Mouse (Mus musculus): ENCODE measurements around the gene Fgd5. TPM values are rescaled to one million over a fixed set of nuclear protein-coding genes. Genes with fewer than 3 reads are reported as not detected.

Gene Fgd5
- polyA plus RNA-seq, 1 experiment from 2014 or later: 14.0 TPM

DNA sequence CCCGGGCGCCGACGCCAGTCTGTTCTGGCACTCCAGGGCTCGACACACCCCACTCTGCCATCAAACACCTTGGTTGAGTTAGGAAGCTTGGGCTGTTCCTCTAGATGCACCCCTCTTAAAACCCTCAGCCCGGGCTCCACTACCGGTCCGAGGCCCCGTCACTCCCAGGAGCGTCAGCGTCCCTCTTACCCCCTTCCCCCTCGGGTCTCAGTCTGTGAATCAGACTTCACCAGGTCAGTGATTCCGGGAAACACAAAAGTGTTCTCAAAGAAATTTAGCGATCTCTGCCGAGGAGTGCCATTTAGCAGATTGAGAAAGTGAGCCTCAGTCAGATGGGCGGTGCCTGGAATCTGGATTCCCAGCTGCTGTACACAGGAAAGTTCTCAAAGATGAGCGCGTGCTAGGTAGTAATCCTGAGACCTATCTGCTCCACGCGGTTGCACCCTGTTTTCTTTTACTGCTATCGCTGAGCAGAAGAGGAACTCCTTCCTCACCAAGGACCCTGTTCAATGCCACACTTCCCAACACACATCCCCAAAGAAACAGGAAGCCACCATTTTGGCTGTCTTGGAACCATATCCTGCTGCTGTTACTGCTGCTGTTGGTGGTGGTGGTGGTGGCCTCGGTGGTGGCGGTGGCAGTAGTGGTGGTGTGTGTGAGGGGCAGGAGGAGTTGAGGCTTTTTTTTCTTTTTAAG lies 771 bp downstream of the Fgd5 start:
- Histone ChIP-seq H3K27me3 (replicated peaks) (peaks cover 31% of the 10 kb centered on the region), H3K27ac (no peak overlapping the region), H3K9me3 (no peaks in the 10 kb centered on the region), H3K4me3 (peak overlapping the region; percentile 58), H3K4me2 (replicated peaks) (peak overlapping the region; percentile 93), H3K9ac (peak overlapping the region; percentile 70; the same call in 1 of the 2 replicates), H3K4me1 (no peaks in the 10 kb centered on the region; the same call in 1 of the 2 replicates), H3K36me3 (no peaks in the 10 kb centered on the region)
- no peak for ATAC-seq (ENCODE audit: low FRiP score, low read depth)
- 8% methylated on average over 23 of the region's 23 CpGs for WGBS

DNA sequence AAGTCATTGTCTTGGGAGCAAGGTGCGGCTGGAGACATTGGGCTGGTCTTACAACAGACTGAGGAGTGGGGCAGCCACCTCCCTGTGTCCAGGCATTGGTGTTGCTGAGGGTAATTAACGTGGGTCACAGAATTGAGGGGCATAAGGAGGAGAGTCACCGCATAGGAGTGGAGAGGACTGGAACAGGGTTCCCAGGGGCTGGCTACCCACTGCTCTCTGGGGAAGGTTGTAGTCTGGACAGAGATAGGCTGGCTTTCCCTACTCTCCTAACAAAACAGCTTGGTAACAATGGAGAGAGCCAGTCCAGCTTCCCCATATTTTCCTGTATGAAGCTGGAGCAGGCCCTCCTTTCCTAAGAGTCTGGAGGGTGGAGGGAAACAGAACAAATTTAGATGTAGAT lies 1.3 kb downstream of the Fgd5 start:
- ATAC-seq (ENCODE audit: low FRiP score, low read depth): no peak
- Histone ChIP-seq H3K9me3 (no peaks in the 10 kb centered on the region), H3K4me2 (replicated peaks) (peak overlapping the region; percentile 93; the same call in 1 of the 2 replicates), H3K9ac (0 out of 2 replicates have a peak overlapping the region, but pooled peaks have one; percentile 3), H3K27ac (no peak overlapping the region), H3K4me1 (no peaks in the 10 kb centered on the region; the same call in 1 of the 2 replicates), H3K27me3 (replicated peaks) (peaks cover 31% of the 10 kb centered on the region), H3K36me3 (no peaks in the 10 kb centered on the region), H3K4me3 (peak overlapping the region; percentile 58; the same call in 1 of the 2 replicates)
- 36% methylated on average over 3 of the region's 3 CpGs for WGBS

DNA sequence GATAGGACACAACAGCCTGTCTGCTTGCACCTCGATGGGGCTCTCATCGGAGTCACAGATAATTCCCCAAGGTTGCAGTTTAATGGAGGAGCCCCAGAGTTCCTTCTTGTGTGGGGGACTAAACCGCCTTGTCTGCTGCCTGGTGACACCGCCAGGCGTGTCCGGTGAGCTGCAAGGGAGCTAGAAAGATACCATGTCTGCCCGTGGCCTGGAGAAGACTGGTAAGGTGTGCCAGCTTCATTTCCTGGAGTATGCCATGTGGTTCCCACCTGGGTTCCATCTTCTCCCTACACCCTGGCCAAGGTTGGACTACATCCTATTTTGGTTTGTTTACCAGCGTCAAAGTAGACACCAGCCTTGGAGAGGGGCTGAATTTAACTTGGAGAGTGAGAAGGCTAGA lies 11.4 kb downstream of the Fgd5 start:
- Histone ChIP-seq H3K36me3 (no peaks in the 10 kb centered on the region), H3K9me3 (no peaks in the 10 kb centered on the region), H3K4me2 (replicated peaks) (no peak overlapping the region), H3K4me3 (no peak overlapping the region), H3K27ac (no peak overlapping the region), H3K27me3 (replicated peaks) (no peaks in the 10 kb centered on the region), H3K9ac (no peak overlapping the region), H3K4me1 (no peaks in the 10 kb centered on the region)
- 92% methylated on average over 8 of the region's 8 CpGs for WGBS
- no peak for ATAC-seq (ENCODE audit: low FRiP score, low read depth)

DNA sequence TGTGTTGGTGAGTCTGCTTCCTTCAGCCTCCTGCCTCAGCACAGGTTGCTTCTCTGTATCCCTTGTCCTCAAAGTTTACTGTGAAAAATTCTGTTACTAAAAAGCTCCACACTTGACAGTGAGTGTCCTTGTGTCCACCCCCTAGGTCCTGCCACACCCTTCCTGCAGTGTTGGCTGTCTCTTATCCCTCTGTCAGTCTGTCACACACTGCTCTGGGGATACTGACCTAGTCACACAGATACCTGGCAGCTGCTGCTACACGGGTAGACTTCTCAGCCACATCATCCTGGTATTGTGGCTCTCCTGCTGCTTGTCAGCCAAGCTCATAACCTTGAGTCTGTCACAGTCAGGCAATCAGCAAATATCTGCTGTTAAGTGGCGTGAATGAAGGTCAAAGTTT lies 14.1 kb downstream of the Fgd5 start:
- Histone ChIP-seq H3K36me3 (no peaks in the 10 kb centered on the region), H3K4me2 (replicated peaks) (no peak overlapping the region), H3K27ac (no peak overlapping the region), H3K4me1 (peaks cover 5% of the 10 kb centered on the region; the same call in 1 of the 2 replicates), H3K9ac (no peak overlapping the region), H3K4me3 (no peak overlapping the region), H3K27me3 (replicated peaks) (no peaks in the 10 kb centered on the region), H3K9me3 (no peaks in the 10 kb centered on the region)
- no peak for ATAC-seq (ENCODE audit: low FRiP score, low read depth)
- WGBS: 86% methylated on average over 2 of the region's 2 CpGs

DNA sequence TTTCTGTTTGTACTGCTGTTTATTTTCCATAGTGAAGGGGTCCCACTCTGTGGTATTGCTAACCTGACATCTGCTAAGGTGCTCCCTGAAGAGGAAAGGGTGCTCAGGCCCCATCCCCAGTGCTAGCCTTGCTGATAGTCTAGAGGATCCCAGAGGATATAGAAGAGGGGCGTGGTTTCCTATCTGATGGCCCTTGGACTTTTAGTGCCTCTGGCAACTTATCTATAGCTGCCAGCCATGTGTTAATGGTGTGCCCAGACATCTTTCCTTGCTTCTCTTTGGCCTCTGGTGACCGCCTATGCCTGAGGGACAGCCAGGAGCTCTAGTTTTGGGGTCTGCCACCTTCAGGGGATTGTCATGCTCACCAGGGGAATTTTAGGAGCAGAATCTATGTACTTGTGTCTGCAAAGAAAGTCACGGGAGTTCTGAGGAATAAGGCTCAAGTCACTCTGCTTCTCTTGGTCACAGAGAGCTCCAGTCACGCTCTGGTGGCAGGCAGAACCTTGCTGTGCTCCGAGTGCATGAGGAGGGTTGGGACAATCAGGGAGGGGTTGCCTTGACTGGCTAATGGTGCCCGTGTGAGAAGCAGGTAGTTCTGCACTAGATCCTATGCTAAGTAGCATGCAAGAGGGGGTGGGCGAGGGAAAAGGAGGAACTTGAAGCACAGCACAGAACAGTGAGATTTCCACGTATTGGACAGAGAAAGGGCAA lies 15.3 kb downstream of the Fgd5 start:
- no peak for ATAC-seq (ENCODE audit: low FRiP score, low read depth)
- Histone ChIP-seq H3K27ac (no peak overlapping the region), H3K9ac (no peak overlapping the region), H3K4me3 (no peak overlapping the region), H3K4me1 (peaks cover 5% of the 10 kb centered on the region; the same call in 1 of the 2 replicates), H3K9me3 (no peaks in the 10 kb centered on the region), H3K36me3 (no peaks in the 10 kb centered on the region), H3K4me2 (replicated peaks) (no peak overlapping the region), H3K27me3 (replicated peaks) (no peaks in the 10 kb centered on the region)
- 73% methylated on average over 8 of the region's 8 CpGs for WGBS

DNA sequence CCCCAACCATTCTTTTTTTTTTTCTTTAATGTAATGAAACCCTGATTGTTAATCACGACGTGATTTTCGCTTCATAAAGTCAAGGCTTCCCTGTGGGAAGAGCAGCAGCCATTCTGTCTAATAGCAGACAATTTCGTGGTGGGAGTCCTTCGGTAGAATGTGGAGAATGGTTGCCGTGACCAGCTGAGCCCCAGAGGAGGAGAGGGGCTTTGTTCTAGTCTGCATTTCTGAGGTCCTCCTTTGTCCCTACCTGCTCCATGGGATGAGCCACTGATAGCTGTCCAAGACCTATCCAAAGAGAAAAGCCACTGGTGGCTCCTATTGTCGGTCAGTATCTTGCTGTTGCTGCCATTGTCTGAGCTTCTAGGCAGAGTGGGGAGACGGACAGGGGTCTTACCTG lies 17.4 kb downstream of the Fgd5 start:
- 30% methylated on average over 8 of the region's 8 CpGs for WGBS
- H3K27me3 ChIP-seq (replicated peaks): no peaks in the 10 kb centered on the region
- H3K4me3 ChIP-seq: no peak overlapping the region
- H3K36me3 ChIP-seq: no peaks in the 10 kb centered on the region
- H3K27ac ChIP-seq: peak overlapping the region; percentile 46; the same call in 1 of the 2 replicates
- H3K4me1 ChIP-seq: peaks cover 5% of the 10 kb centered on the region; the same call in 1 of the 2 replicates
- no peaks in the 10 kb centered on the region for H3K9me3 ChIP-seq
- peak overlapping the region; percentile 22 for H3K4me2 ChIP-seq (replicated peaks)
- peak overlapping the region; percentile 8; the same call in 1 of the 2 replicates for H3K9ac ChIP-seq
- ATAC-seq (ENCODE audit: low FRiP score, low read depth): no peak

DNA sequence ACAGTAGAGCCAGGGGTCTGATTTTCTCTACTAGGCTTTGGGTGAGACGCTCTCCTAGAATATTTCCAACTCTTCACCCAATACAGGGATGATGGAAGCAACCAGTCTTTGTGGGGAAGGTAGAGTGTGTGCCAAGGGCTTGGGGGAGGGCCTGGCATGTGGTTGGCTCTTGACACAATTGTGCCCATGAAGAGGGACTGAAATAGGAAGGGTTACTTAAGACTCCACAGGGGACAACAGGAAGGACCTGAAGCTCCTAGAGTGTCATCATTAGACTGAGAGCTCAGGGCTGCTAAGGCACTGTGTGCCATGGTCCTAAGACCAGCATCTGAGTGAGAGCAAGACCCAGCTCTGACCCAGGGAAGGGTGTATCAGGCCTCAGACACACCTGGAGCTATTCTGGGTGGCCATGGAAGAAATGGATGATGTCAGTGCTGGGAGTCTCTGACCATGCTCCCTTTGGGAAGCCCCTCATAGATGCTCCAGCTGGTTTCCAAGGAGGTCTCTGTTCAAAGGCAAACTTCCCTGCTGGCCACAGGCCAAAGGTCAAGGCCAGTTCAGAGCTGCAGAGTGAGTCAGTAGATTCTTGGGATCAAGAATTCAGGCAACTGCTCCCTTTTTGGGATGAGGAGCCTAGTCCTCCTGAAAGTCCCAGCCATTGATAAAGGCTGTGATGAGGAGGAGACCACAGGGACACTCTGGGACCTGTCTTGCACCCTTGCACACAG lies 24.0 kb downstream of the Fgd5 start:
- H3K27ac ChIP-seq: no peak overlapping the region
- no peaks in the 10 kb centered on the region for H3K27me3 ChIP-seq (replicated peaks)
- 100% methylated on average over 1 of the region's 1 CpGs for WGBS
- H3K4me3 ChIP-seq: no peak overlapping the region
- H3K4me2 ChIP-seq (replicated peaks): no peak overlapping the region
- ATAC-seq (ENCODE audit: low FRiP score, low read depth): no peak
- no peaks in the 10 kb centered on the region for H3K36me3 ChIP-seq
- H3K9me3 ChIP-seq: no peaks in the 10 kb centered on the region
- peaks cover 34% of the 10 kb centered on the region for H3K4me1 ChIP-seq
- no peak overlapping the region for H3K9ac ChIP-seq

DNA sequence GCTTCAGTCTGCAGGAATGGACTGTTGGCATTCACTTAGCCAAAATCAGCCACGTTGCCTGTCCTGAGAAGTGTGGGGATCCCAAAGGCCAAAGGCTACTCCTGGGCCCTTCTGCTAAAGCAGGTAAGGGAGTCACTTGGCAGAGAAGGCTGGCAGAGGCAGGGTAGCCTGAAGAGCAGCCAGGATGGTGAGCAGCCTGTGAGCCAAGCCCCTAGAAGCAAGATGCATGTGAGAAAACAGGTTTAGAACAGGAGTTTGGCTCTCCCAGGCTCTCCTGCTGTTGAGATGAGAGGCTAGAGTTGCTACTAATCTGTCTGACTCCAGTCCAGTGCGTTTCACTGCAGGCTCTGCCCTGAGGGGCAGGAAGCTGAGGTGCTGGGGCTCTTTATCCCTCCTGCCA lies 25.0 kb downstream of the Fgd5 start:
- H3K27me3 ChIP-seq (replicated peaks): no peaks in the 10 kb centered on the region
- H3K4me1 ChIP-seq: peaks cover 34% of the 10 kb centered on the region
- ATAC-seq (ENCODE audit: low FRiP score, low read depth): no peak
- no peak overlapping the region for H3K27ac ChIP-seq
- no peaks in the 10 kb centered on the region for H3K36me3 ChIP-seq
- no peak overlapping the region for H3K4me3 ChIP-seq
- H3K9me3 ChIP-seq: no peaks in the 10 kb centered on the region
- no peak overlapping the region for H3K4me2 ChIP-seq (replicated peaks)
- no peak overlapping the region for H3K9ac ChIP-seq
- whole genome bisulfite sequencing: 45% methylated on average over 2 of the region's 2 CpGs

DNA sequence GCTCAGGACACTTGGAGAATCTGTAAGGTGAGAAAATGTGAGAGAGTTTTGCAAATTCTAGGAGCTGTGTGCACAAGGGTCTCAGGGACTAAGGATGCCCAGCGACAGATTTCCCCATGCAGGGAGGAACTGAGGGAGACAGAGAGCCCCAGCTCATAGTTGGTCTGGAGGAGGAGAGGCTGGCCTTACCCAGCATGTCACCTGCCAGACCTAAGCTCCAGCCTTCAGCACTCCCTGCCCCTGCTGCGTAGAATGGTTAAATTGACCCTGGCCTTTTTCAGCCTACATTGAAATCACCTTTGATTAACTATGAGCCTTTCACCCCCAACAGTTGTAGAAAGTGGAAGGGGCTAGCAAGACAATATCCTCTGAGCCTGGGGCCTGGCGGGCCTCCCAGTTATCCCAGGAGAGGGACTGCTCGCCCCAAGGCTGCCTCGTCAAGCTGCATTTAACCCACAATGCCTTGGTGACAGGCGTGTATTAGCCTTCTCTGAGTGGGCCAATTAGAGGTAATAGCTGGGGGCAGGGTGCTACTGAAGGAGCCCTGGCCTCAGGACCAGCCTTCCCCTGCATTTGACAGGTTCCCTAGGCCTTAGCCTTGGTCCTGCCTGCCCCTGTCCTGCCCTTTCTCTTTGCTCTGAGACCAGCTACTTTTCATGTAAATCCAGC lies 25.6 kb downstream of the Fgd5 start:
- no peaks in the 10 kb centered on the region for H3K27me3 ChIP-seq (replicated peaks)
- no peak overlapping the region for H3K4me3 ChIP-seq
- peaks cover 34% of the 10 kb centered on the region for H3K4me1 ChIP-seq
- 14% methylated on average over 6 of the region's 6 CpGs for WGBS
- H3K36me3 ChIP-seq: no peaks in the 10 kb centered on the region
- H3K27ac ChIP-seq: no peak overlapping the region
- no peak overlapping the region for H3K4me2 ChIP-seq (replicated peaks)
- peak; percentile 75 for ATAC-seq (ENCODE audit: low FRiP score, low read depth)
- 0 out of 2 replicates have a peak overlapping the region, but pooled peaks have one; percentile 19 for H3K9ac ChIP-seq
- no peaks in the 10 kb centered on the region for H3K9me3 ChIP-seq

DNA sequence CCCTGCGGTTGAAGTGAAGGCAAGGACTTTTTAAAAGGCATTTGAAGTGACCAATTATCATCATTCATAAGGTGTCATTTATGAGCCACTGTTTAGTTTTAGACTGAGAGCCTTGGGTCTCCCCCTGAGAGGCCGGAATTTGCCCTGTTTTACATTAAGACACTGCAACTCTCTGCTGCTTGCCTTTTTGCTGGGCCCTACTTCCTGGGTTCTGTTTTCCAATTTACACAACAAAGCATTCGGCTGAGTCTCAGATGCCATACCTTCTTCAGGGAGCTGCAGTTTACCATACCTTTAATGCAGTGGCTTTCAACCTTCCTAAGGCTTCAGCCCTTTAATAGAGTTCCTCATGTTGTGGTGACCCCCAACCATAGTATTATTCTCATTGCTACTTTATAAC lies 26.1 kb downstream of the Fgd5 start:
- no peaks in the 10 kb centered on the region for H3K27me3 ChIP-seq (replicated peaks)
- no peaks in the 10 kb centered on the region for H3K9me3 ChIP-seq
- H3K4me1 ChIP-seq: peaks cover 34% of the 10 kb centered on the region
- no peak overlapping the region for H3K27ac ChIP-seq
- H3K36me3 ChIP-seq: no peaks in the 10 kb centered on the region
- H3K9ac ChIP-seq: no peak overlapping the region
- no peak overlapping the region for H3K4me3 ChIP-seq
- ATAC-seq (ENCODE audit: low FRiP score, low read depth): no peak
- WGBS: 16% methylated on average over 3 of the region's 3 CpGs
- no peak overlapping the region for H3K4me2 ChIP-seq (replicated peaks)

DNA sequence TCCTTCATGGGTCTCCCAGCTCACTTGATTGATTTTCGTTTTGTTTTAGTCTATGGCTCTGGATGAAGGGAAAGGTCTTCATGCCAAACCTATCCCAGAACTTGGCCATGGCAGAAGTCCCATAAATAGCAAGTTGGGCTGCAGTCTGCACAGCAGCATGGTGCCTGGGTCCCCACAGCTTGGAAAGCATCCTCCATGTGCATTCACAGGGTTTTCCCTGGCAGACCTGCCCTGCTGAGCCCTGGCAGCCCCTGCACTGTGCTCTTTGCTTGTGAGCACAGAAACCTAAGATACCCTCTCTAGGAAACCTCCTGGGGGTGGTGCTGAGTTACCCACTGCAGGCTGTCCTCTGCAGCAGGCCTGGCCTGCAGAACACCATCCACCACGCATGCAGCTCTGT lies 32.2 kb downstream of the Fgd5 start:
- H3K27me3 ChIP-seq (replicated peaks): no peaks in the 10 kb centered on the region
- H3K4me1 ChIP-seq: 0 out of 2 replicates have a peak, but pooled peaks cover 2% of the 10 kb centered on the region
- ATAC-seq (ENCODE audit: low FRiP score, low read depth): no peak
- H3K27ac ChIP-seq: no peak overlapping the region
- no peaks in the 10 kb centered on the region for H3K36me3 ChIP-seq
- no peak overlapping the region for H3K4me2 ChIP-seq (replicated peaks)
- 87% methylated on average over 2 of the region's 2 CpGs for WGBS
- no peak overlapping the region for H3K9ac ChIP-seq
- no peaks in the 10 kb centered on the region for H3K9me3 ChIP-seq
- H3K4me3 ChIP-seq: no peak overlapping the region

DNA sequence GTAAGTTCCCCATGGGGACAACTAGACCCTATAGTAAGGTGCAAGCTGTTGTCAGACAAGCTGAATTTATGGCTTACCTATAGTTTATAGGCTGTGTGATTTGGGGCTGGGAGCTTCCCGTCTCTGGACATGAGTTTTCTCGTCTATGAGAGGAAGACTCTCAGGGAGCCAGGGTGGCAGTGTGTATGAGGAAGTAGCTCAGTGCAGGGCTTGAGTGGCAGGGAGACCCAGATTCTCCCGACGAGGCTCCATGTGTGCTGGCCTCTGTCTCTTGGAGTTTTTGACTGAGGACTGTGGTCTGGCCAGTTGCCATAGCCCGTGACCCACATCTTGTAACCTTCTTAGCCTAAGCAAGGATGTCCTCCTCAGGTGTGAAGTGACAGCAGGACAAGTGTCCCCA lies 33.7 kb downstream of the Fgd5 start:
- ATAC-seq (ENCODE audit: low FRiP score, low read depth): no peak
- no peak overlapping the region for H3K9ac ChIP-seq
- 82% methylated on average over 5 of the region's 5 CpGs for WGBS

More for the DNA sequence above, 33.7 kb downstream of the Fgd5 start:
- H3K9me3 ChIP-seq: no peaks in the 10 kb centered on the region
- no peak overlapping the region for H3K27ac ChIP-seq
- no peaks in the 10 kb centered on the region for H3K27me3 ChIP-seq (replicated peaks)
- no peaks in the 10 kb centered on the region for H3K36me3 ChIP-seq
- no peak overlapping the region for H3K4me3 ChIP-seq
- no peak overlapping the region for H3K4me2 ChIP-seq (replicated peaks)
- no peaks in the 10 kb centered on the region for H3K4me1 ChIP-seq

Data from neural tube, embryonic 12.5 days (tissue).